ENCODE assay signal across 15 mouse cellular contexts in genomic region chr2:164421979-164422378, GRCm38 (mm10). TPM values are rescaled to one million over a fixed set of nuclear protein-coding genes. Genes with fewer than 3 reads are reported as not detected.
DNase-seq lines count a peak whose midpoint lies in the region; ATAC-seq and TF ChIP-seq lines count a peak whose summit lies in the region.
"Had no signal": no experiment of that assay in that cellular context is flagged by ENCODE, and none has a peak within 500 bp of the region (broad histone marks: within the 10 kb centered on the region; RNA-seq: fewer than 3 reads in every experiment).

No protein-coding gene starts in this region.

- intact Hi-C loops in gastrocnemius, adult 2 months (cut with DNase I) = no loop called here

- H3K27ac ChIP-seq in gastrocnemius, adult 2 months = peak overlapping the region; percentile 67
- peak overlapping the region; percentile 82 for H3K27ac ChIP-seq in liver, postnatal 0 days (ENCODE audit: low read depth)
- no peak overlapping the region for H3K27ac ChIP-seq in liver, embryonic 12.5 days
- H3K27ac ChIP-seq in stomach, postnatal 0 days (replicated peaks) = peak overlapping the region; percentile 78
- H3K27ac ChIP-seq: midbrain, embryonic 13.5 days had no signal

- H3K36me3 ChIP-seq in liver, postnatal 0 days (replicated peaks; ENCODE audit: insufficient read depth, low read length) = peaks cover 19% of the 10 kb centered on the region
- H3K36me3 ChIP-seq in liver, embryonic 12.5 days = peaks cover 10% of the 10 kb centered on the region
- peaks cover 10% of the 10 kb centered on the region for H3K36me3 ChIP-seq in stomach, postnatal 0 days (ENCODE audit: control insufficient read depth, insufficient read depth, low read length)
- H3K36me3 ChIP-seq: midbrain, embryonic 13.5 days had no signal

- no peak overlapping the region; the same call in 1 of the 2 replicates for H3K9ac ChIP-seq in liver, postnatal 0 days (replicated peaks)
- no peak overlapping the region for H3K9ac ChIP-seq in liver, embryonic 12.5 days
- no peak overlapping the region for H3K9ac ChIP-seq in stomach, postnatal 0 days (ENCODE audit: low read length)
- H3K9ac ChIP-seq: midbrain, embryonic 13.5 days had no signal

- no peaks in the 10 kb centered on the region for H3K27me3 ChIP-seq in liver, postnatal 0 days (ENCODE audit: insufficient read depth, low read length)
- H3K27me3 ChIP-seq in liver, embryonic 12.5 days (replicated peaks) = peaks cover 21% of the 10 kb centered on the region
- no peaks in the 10 kb centered on the region for H3K27me3 ChIP-seq in stomach, postnatal 0 days (ENCODE audit: control insufficient read depth, insufficient read depth, low read length)
- H3K27me3 ChIP-seq: midbrain, embryonic 13.5 days had no signal

- TF ChIP-seq CTCF in gastrocnemius, adult 2 months (IDR thresholded peaks at IDR 0.05) = no peak
- TF ChIP-seq CTCF in liver, postnatal 0 days (IDR thresholded peaks at IDR 0.05; ENCODE audit: low read depth) = no peak
- TF ChIP-seq CTCF in stomach, postnatal 0 days (IDR thresholded peaks at IDR 0.05; ENCODE audit: low read depth) = no peak

- H3K9me3 ChIP-seq in liver, postnatal 0 days (ENCODE audit: low read length) = no peaks in the 10 kb centered on the region
- H3K9me3 ChIP-seq in liver, embryonic 12.5 days (replicated peaks) = no peaks in the 10 kb centered on the region
- no peaks in the 10 kb centered on the region for H3K9me3 ChIP-seq in stomach, postnatal 0 days (ENCODE audit: control insufficient read depth, low read length)
- H3K9me3 ChIP-seq: midbrain, embryonic 13.5 days had no signal

- DNase-seq in gastrocnemius, adult 2 months = no peak
- DNase-seq in gastrocnemius, adult 18-20 months (ENCODE audit: low spot score) = no peak
- DNase-seq in liver, postnatal 0 days = no peak
- DNase-seq in kidney, postnatal 25 days = peak; percentile 62 to 89
- DNase-seq in stomach, postnatal 0 days (ENCODE audit: low spot score) = no peak
- no peak for DNase-seq in lung, postnatal 25 days (ENCODE audit: low spot score)
- DNase-seq in layer of hippocampus, adult 8-10 months (ENCODE audit: low spot score in 2 of 2) = no peak
- DNase-seq: cerebellum, postnatal 25 days; gastrocnemius, postnatal 25 days; lung, adult 2 months; right cerebral cortex, postnatal 14 days had no signal

- no peak overlapping the region for H3K4me2 ChIP-seq in liver, postnatal 0 days (ENCODE audit: low read depth, low read length)
- H3K4me2 ChIP-seq in liver, embryonic 12.5 days = no peak overlapping the region
- no peak overlapping the region for H3K4me2 ChIP-seq in stomach, postnatal 0 days (replicated peaks; ENCODE audit: low read depth)
- H3K4me2 ChIP-seq: midbrain, embryonic 13.5 days had no signal

- H3K4me3 ChIP-seq in gastrocnemius, adult 2 months = no peak overlapping the region
- H3K4me3 ChIP-seq in liver, postnatal 0 days (ENCODE audit: low read depth, low read length) = no peak overlapping the region
- H3K4me3 ChIP-seq in liver, embryonic 12.5 days = no peak overlapping the region
- no peak overlapping the region for H3K4me3 ChIP-seq in stomach, postnatal 0 days (ENCODE audit: low read depth, low read length)
- H3K4me3 ChIP-seq: midbrain, embryonic 13.5 days had no signal

- H3K4me1 ChIP-seq in liver, postnatal 0 days (ENCODE audit: insufficient read depth) = peaks cover 22% of the 10 kb centered on the region
- H3K4me1 ChIP-seq in liver, embryonic 12.5 days = no peaks in the 10 kb centered on the region
- no peaks in the 10 kb centered on the region for H3K4me1 ChIP-seq in stomach, postnatal 0 days (replicated peaks; ENCODE audit: control insufficient read depth, insufficient read depth)
- H3K4me1 ChIP-seq: midbrain, embryonic 13.5 days had no signal

- no peak for TF ChIP-seq EP300 in liver, postnatal 0 days (IDR thresholded peaks at IDR 0.05; ENCODE audit: low read depth)
- TF ChIP-seq EP300 in stomach, postnatal 0 days (optimal IDR thresholded peaks at IDR 0.05) = peak; percentile 28

- 64% methylated on average over 8 of the region's 8 CpGs for WGBS in liver, postnatal 0 days (ENCODE audit: insufficient replicate concordance)
- WGBS in liver, embryonic 12.5 days (ENCODE audit: insufficient replicate concordance) = 72% methylated on average over 8 of the region's 8 CpGs
- WGBS in stomach, postnatal 0 days = 64% methylated on average over 8 of the region's 8 CpGs

- ATAC-seq in liver, postnatal 0 days = 0 out of 2 replicates have a peak, but pooled peaks have one; percentile 3
- ATAC-seq in liver, embryonic 12.5 days = no peak
- ATAC-seq in stomach, postnatal 0 days (ENCODE audit: low FRiP score, low TSS enrichment) = no peak
- ATAC-seq: midbrain, embryonic 13.5 days had no signal

RNA-seq across cellular contexts. Expression of gene Matn4, which starts 17.0 kb away (rescaled TPM):
- 1 to 10 TPM in 1 of 2 experiments, under 1 TPM in 1; 0.56 to 1.7 TPM for total RNA-seq in gastrocnemius, adult 2 months (2021)
- total RNA-seq in gastrocnemius, adult 18-20 months (2021) = under 1 TPM; 0.59 to 0.78 TPM
- 0.18 and 0.25 TPM in 2 replicates for polyA plus RNA-seq in liver, postnatal 0 days (2015; fragmentation: Nextera tagmentation; extraction: Ambion mirVana)
- 0.28 and 0.41 TPM in 2 replicates for polyA plus RNA-seq in liver, embryonic 12.5 days (2016; fragmentation: Nextera tagmentation; extraction: Ambion mirVana)
- 2.0 and 3.1 TPM in 2 replicates for polyA plus RNA-seq in stomach, postnatal 0 days (2015; fragmentation: Nextera tagmentation; extraction: Ambion mirVana)
- 10 to 100 TPM; 11.1 to 12.6 (median 11.9) TPM for total RNA-seq in layer of hippocampus, adult 8-10 months (2022)
- total RNA-seq: hematopoietic stem cell, adult 5-6 weeks had no signal

RNA-seq across cellular contexts. Expression of gene Rbpjl, which starts 19.0 kb away (rescaled TPM):
- not detected for total RNA-seq in gastrocnemius, adult 2 months (2021)
- total RNA-seq in gastrocnemius, adult 18-20 months (2021) = not detected
- not detected in 2 replicates for polyA plus RNA-seq in liver, postnatal 0 days (2015; fragmentation: Nextera tagmentation; extraction: Ambion mirVana)
- not detected in 2 replicates for polyA plus RNA-seq in liver, embryonic 12.5 days (2016; fragmentation: Nextera tagmentation; extraction: Ambion mirVana)
- polyA plus RNA-seq in stomach, postnatal 0 days (2015; fragmentation: Nextera tagmentation; extraction: Ambion mirVana) = 0.32 and 0.36 TPM in 2 replicates
- total RNA-seq in layer of hippocampus, adult 8-10 months (2022) = under 1 TPM; 0.34 to 0.67 (median 0.42) TPM
- total RNA-seq: gastrocnemius, postnatal 25 days; hematopoietic stem cell, adult 5-6 weeks had no signal
- polyA plus RNA-seq: midbrain, embryonic 13.5 days had no signal

RNA-seq across cellular contexts. Expression of gene Sdc4, which starts 21.7 kb away (rescaled TPM):
- total RNA-seq in gastrocnemius, adult 2 months (2021) = 10 to 100 TPM; 39.8 to 95.4 TPM
- total RNA-seq in gastrocnemius, adult 18-20 months (2021) = 10 to 100 TPM; 62.6 to 77.3 TPM
- polyA plus RNA-seq in liver, postnatal 0 days (2015; fragmentation: Nextera tagmentation; extraction: Ambion mirVana) = 194 and 208 TPM in 2 replicates
- 31.3 and 31.8 TPM in 2 replicates for polyA plus RNA-seq in liver, embryonic 12.5 days (2016; fragmentation: Nextera tagmentation; extraction: Ambion mirVana)
- polyA plus RNA-seq in stomach, postnatal 0 days (2015; fragmentation: Nextera tagmentation; extraction: Ambion mirVana) = 133 and 143 TPM in 2 replicates
- total RNA-seq in layer of hippocampus, adult 8-10 months (2022) = 100 to 1,000 TPM; 109 to 165 (median 131) TPM

RNA-seq across cellular contexts. Expression of gene Slpi, which starts 33.1 kb away (rescaled TPM):
- total RNA-seq in gastrocnemius, adult 2 months (2021) = under 1 TPM in 1 of 2 experiments, not detected in 1; 0.45 TPM
- total RNA-seq in gastrocnemius, adult 18-20 months (2021) = under 1 TPM in 1 of 2 experiments, not detected in 1; 0.73 TPM
- 59.4 and 63.6 TPM in 2 replicates for polyA plus RNA-seq in liver, postnatal 0 days (2015; fragmentation: Nextera tagmentation; extraction: Ambion mirVana)
- polyA plus RNA-seq in liver, embryonic 12.5 days (2016; fragmentation: Nextera tagmentation; extraction: Ambion mirVana) = 12.1 and 14.1 TPM in 2 replicates
- 4,305 and 4,348 TPM in 2 replicates for polyA plus RNA-seq in stomach, postnatal 0 days (2015; fragmentation: Nextera tagmentation; extraction: Ambion mirVana)
- 1 to 10 TPM in 3 of 4 experiments, not detected in 1; 1.2 to 1.5 (median 1.2) TPM for total RNA-seq in layer of hippocampus, adult 8-10 months (2022)
- total RNA-seq: gastrocnemius, postnatal 25 days; left cerebral cortex, postnatal 25 days had no signal

RNA-seq across cellular contexts. Expression of gene Sys1, which starts 34.8 kb away (rescaled TPM):
- 10 to 100 TPM; 21.7 to 24.7 TPM for total RNA-seq in gastrocnemius, adult 2 months (2021)
- total RNA-seq in gastrocnemius, adult 18-20 months (2021) = 10 to 100 TPM; 26.0 to 26.2 TPM
- 43.5 and 46.2 TPM in 2 replicates for polyA plus RNA-seq in liver, postnatal 0 days (2015; fragmentation: Nextera tagmentation; extraction: Ambion mirVana)
- polyA plus RNA-seq in liver, embryonic 12.5 days (2016; fragmentation: Nextera tagmentation; extraction: Ambion mirVana) = 36.1 and 37.9 TPM in 2 replicates
- polyA plus RNA-seq in stomach, postnatal 0 days (2015; fragmentation: Nextera tagmentation; extraction: Ambion mirVana) = 46.9 and 48.6 TPM in 2 replicates
- total RNA-seq in layer of hippocampus, adult 8-10 months (2022) = 10 to 100 TPM; 40.4 to 45.8 (median 44.8) TPM

Comparison
In these comparisons a context has a peak if more than half of its experiments do, and no peak if none do; other contexts are left out.
1. DNase-seq: peak in kidney, postnatal 25 days (2 of 2); none in gastrocnemius, adult 2 months (single experiment), gastrocnemius, adult 18-20 months (single experiment), liver, postnatal 0 days (single experiment), stomach, postnatal 0 days (single experiment), lung, postnatal 25 days (single experiment) and layer of hippocampus, adult 8-10 months (0 of 2).
2. RNA of gene Matn4, which starts 17.0 kb away (total RNA-seq): 11.1 to 12.6 TPM in layer of hippocampus, adult 8-10 months; 0.56 to 1.7 TPM in gastrocnemius, adult 2 months and 0.59 to 0.78 TPM in gastrocnemius, adult 18-20 months; every median in the first group is over 4 times any median in the second.